In genomic region chr1:177382596-177383190, GRCm38 (mm10) we compare ENCODE assay signal across 9 mouse cellular contexts. TPM values are rescaled to one million over a fixed set of nuclear protein-coding genes. Genes with fewer than 3 reads are reported as not detected.
A peak's percentile ranks its signal among the peaks of the same experiment; 100 is the strongest.
DNase-seq lines count a peak whose midpoint lies in the region; ATAC-seq and TF ChIP-seq lines count a peak whose summit lies in the region.
"Had no signal": no experiment of that assay in that cellular context is flagged by ENCODE, and none has a peak within 500 bp of the region (broad histone marks: within the 10 kb centered on the region; RNA-seq: fewer than 3 reads in every experiment).

No protein-coding gene starts in this region.

- no peak overlapping the region for H3K27ac ChIP-seq in lung, embryonic 14.5 days (ENCODE audit: low read depth)
- H3K27ac ChIP-seq in heart, embryonic 12.5 days (ENCODE audit: poor library complexity, severe bottlenecking), result no peak overlapping the region
- H3K27ac ChIP-seq: liver, embryonic 14.5 days had no signal

- H3K4me2 ChIP-seq in lung, embryonic 14.5 days, result no peak overlapping the region
- H3K4me2 ChIP-seq in heart, embryonic 12.5 days, result 0 out of 2 replicates have a peak overlapping the region, but pooled peaks have one; percentile 3

- no peaks in the 10 kb centered on the region for H3K36me3 ChIP-seq in lung, embryonic 14.5 days (ENCODE audit: insufficient read depth)
- H3K36me3 ChIP-seq in heart, embryonic 12.5 days, result no peaks in the 10 kb centered on the region

- no peak overlapping the region for H3K9ac ChIP-seq in lung, embryonic 14.5 days
- no peak overlapping the region for H3K9ac ChIP-seq in heart, embryonic 12.5 days
- H3K9ac ChIP-seq: liver, embryonic 14.5 days had no signal

- TF ChIP-seq CTCF in lung, embryonic 14.5 days (IDR thresholded peaks at IDR 0.05; ENCODE audit: low read depth), result no peak

- DNase-seq in lung, embryonic 14.5 days, result peak; percentile 90
- no peak for DNase-seq in lung, postnatal 25 days (ENCODE audit: low spot score)
- peak; percentile 15 to 20 for DNase-seq in adrenal gland, postnatal 4 days (ENCODE audit: low spot score in 2 of 2)
- peak; percentile 33 to 59 for DNase-seq in kidney, postnatal 25 days
- peak; percentile 47 for DNase-seq in ovary, postnatal 36 days (ENCODE audit: low spot score)
- no peak for DNase-seq in frontal cortex, postnatal 25 days (ENCODE audit: low spot score in 2 of 2)
- DNase-seq in right cerebral cortex, postnatal 4 days, result no peak

- H3K27me3 ChIP-seq in lung, embryonic 14.5 days (ENCODE audit: insufficient read depth, low read length), result no peaks in the 10 kb centered on the region
- H3K27me3 ChIP-seq in heart, embryonic 12.5 days (replicated peaks), result no peaks in the 10 kb centered on the region

- no peaks in the 10 kb centered on the region for H3K4me1 ChIP-seq in lung, embryonic 14.5 days (ENCODE audit: insufficient read depth)
- H3K4me1 ChIP-seq in heart, embryonic 12.5 days (replicated peaks), result peaks cover 4% of the 10 kb centered on the region; the same call in 1 of the 2 replicates

- H3K9me3 ChIP-seq in lung, embryonic 14.5 days (ENCODE audit: low read depth, low read length), result no peaks in the 10 kb centered on the region
- no peaks in the 10 kb centered on the region for H3K9me3 ChIP-seq in heart, embryonic 12.5 days (replicated peaks)

- 10% methylated on average over 16 of the region's 16 CpGs for WGBS in lung, embryonic 14.5 days
- 15% methylated on average over 16 of the region's 16 CpGs for WGBS in heart, embryonic 12.5 days

- peak; percentile 71; the same call in 1 of the 2 replicates for ATAC-seq in lung, embryonic 14.5 days (ENCODE audit: insufficient read depth)
- ATAC-seq in heart, embryonic 12.5 days (ENCODE audit: insufficient number of reproducible peaks, low FRiP score), result no peak

- no peak overlapping the region for H3K4me3 ChIP-seq in lung, embryonic 14.5 days (ENCODE audit: low read depth, low read length)
- H3K4me3 ChIP-seq in heart, embryonic 12.5 days, result no peak overlapping the region

RNA-seq across cellular contexts. Expression of gene Zbtb18, which starts 59.5 kb away (rescaled TPM):
- 2.1 and 3.0 TPM in 2 replicates for polyA plus RNA-seq in lung, embryonic 14.5 days (2014; fragmentation: Nextera tagmentation; extraction: Ambion mirVana)
- total RNA-seq in adrenal gland, postnatal 4 days (2021), result 10 to 100 TPM; 32.3 to 36.5 TPM
- 1.5 and 1.6 TPM in 2 replicates for polyA plus RNA-seq in heart, embryonic 12.5 days (2016; fragmentation: Nextera tagmentation; extraction: Ambion mirVana)

Comparison
In these comparisons a context has a peak if more than half of its experiments do, and no peak if none do; other contexts are left out.
1. DNase-seq: peak in lung, embryonic 14.5 days (single experiment), adrenal gland, postnatal 4 days (2 of 2), kidney, postnatal 25 days (2 of 2) and ovary, postnatal 36 days (single experiment); none in lung, postnatal 25 days (single experiment), frontal cortex, postnatal 25 days (0 of 2) and right cerebral cortex, postnatal 4 days (single experiment).